Mouse (Mus musculus) liver, postnatal 0 days (tissue): ENCODE measurements at regions not wholly inside any gene's neighbourhood (a gene's known extent, or its start where the extent isn't known, plus 50 kb on each side); places are given as distances from the start of the nearest gene placed in this dataset.
A peak's percentile ranks its signal among the peaks of the same experiment; 100 is the strongest.
"Not testable (repeated sequence)": the region's sequence is repeated elsewhere in the genome, so short reads cannot be mapped to it uniquely, and the experiment has no call there.

Experiments used
- ATAC-seq: fragments of 200-750 bp; cut with Nextera tagmentation; 2 replicates; pipeline ENCODE4 v1.8.0; 2017; ENCODE audit warnings: mild to moderate bottlenecking, moderate library complexity
- DNase-seq: peaks from one replicate; pipeline ENCODE4 v3.0.0-alpha.2; 2016
- H3K27ac ChIP-seq: fragments of 300-500 bp; sonication (generic); 2 replicates; pipeline ENCODE4 v1.5.1; 2014; ENCODE audit warnings: antibody characterized with exemption, moderate library complexity, mild to moderate bottlenecking, low read depth
- H3K27me3 ChIP-seq: fragments of 300-500 bp; sonication (generic); 2 replicates; pipeline ENCODE4 v1.6.1; 2014; ENCODE audit warnings: low read length, control low read depth, mixed read lengths; ENCODE audit not compliant: insufficient read depth
- H3K36me3 ChIP-seq: fragments of 300-500 bp; sonication (generic); replicated peaks from 2 replicates; pipeline ENCODE4 v1.6.1; 2014; ENCODE audit warnings: mild to moderate bottlenecking, control low read depth, low read length, moderate library complexity, mixed read lengths; ENCODE audit not compliant: insufficient read depth
- H3K4me1 ChIP-seq: fragments of 300-500 bp; sonication (generic); 2 replicates; pipeline ENCODE4 v1.6.1; 2014; ENCODE audit warnings: antibody characterized with exemption, mild to moderate bottlenecking, control low read depth; ENCODE audit not compliant: insufficient read depth
- H3K4me2 ChIP-seq: fragments of 300-500 bp; sonication (generic); 2 replicates; pipeline ENCODE4 v1.6.1; 2014; ENCODE audit warnings: low read depth, mild to moderate bottlenecking, low read length, moderate library complexity, mixed read lengths
- H3K4me3 ChIP-seq: fragments of 300-500 bp; sonication (generic); 2 replicates; pipeline ENCODE4 v1.5.1; 2014; ENCODE audit warnings: low read depth, low read length
- H3K9ac ChIP-seq: fragments of 300-500 bp; sonication (generic); replicated peaks from 2 replicates; pipeline ENCODE4 v1.6.1; 2014; ENCODE audit warnings: mild to moderate bottlenecking, moderate library complexity
- H3K9me3 ChIP-seq: fragments of 300-500 bp; sonication (generic); 2 replicates; pipeline ENCODE4 v1.6.1; 2016; ENCODE audit warnings: mild to moderate bottlenecking, control low read depth, low read length, mixed read lengths
- CTCF ChIP-seq: sonication (generic); IDR thresholded peaks from 2 replicates; pipeline ENCODE4 v1.5.1; 2016; ENCODE audit warnings: antibody characterized with exemption, low read depth
- EP300 ChIP-seq: IDR thresholded peaks from 2 replicates; pipeline ENCODE4 v1.6.1; 2016; ENCODE audit warnings: antibody characterized with exemption, low read depth, mild to moderate bottlenecking
- WGBS: fragments of 180-500 bp; shearing (Covaris S2); extraction: QIAGEN DNeasy Blood & Tissue Kit; methylation state at CpG from one replicate; pipeline ENCODE4 v1.1.7; 2014; ENCODE audit not compliant: insufficient replicate concordance; 5-methylcytosine and 5-hydroxymethylcytosine counted together

GRCm38 (mm10) chr4:93555181-93555580 is 219.9 kb upstream of the Tusc1 start:
- not testable (repeated sequence) for ATAC-seq, H3K36me3 ChIP-seq, H3K9me3 ChIP-seq, H3K27me3 ChIP-seq, H3K4me3 ChIP-seq, H3K9ac ChIP-seq, H3K4me2 ChIP-seq, DNase-seq
- peak; percentile 59; the same call in 1 of the 2 replicates for TF ChIP-seq EP300
- peaks cover 11% of the 10 kb centered on the region; the same call in 1 of the 2 replicates for H3K4me1 ChIP-seq
- peak overlapping the region; percentile 80; the same call in 1 of the 2 replicates for H3K27ac ChIP-seq
- WGBS: 64% methylated on average over 2 of the region's 2 CpGs

GRCm38 (mm10) chr4:93552489-93553160 is 217.3 kb upstream of the Tusc1 start:
- no peak overlapping the region for H3K27ac ChIP-seq
- no peak for ATAC-seq
- no peak for DNase-seq
- H3K4me3 ChIP-seq: no peak overlapping the region
- peaks cover 11% of the 10 kb centered on the region; the same call in 1 of the 2 replicates for H3K4me1 ChIP-seq
- WGBS: 74% methylated on average over 4 of the region's 4 CpGs
- H3K36me3 ChIP-seq: no peaks in the 10 kb centered on the region
- H3K27me3 ChIP-seq: no peaks in the 10 kb centered on the region
- H3K9ac ChIP-seq: no peak overlapping the region
- no peak overlapping the region for H3K4me2 ChIP-seq
- TF ChIP-seq CTCF (no peak), EP300 (no peak)
- H3K9me3 ChIP-seq: no peaks in the 10 kb centered on the region

GRCm38 (mm10) chr4:93551086-93551485 is 215.8 kb upstream of the Tusc1 start:
- DNase-seq: no peak
- TF ChIP-seq CTCF: no peak
- TF ChIP-seq EP300: no peak
- H3K27ac ChIP-seq: no peak overlapping the region
- H3K36me3 ChIP-seq: no peaks in the 10 kb centered on the region
- H3K9me3 ChIP-seq: no peaks in the 10 kb centered on the region
- H3K4me1 ChIP-seq: peaks cover 11% of the 10 kb centered on the region; the same call in 1 of the 2 replicates
- no peak overlapping the region for H3K4me3 ChIP-seq
- no peak for ATAC-seq
- no peak overlapping the region for H3K4me2 ChIP-seq
- H3K9ac ChIP-seq: no peak overlapping the region
- H3K27me3 ChIP-seq: no peaks in the 10 kb centered on the region

GRCm38 (mm10) chr4:93540588-93540987 is 205.3 kb upstream of the Tusc1 start:
- no peak overlapping the region for H3K4me3 ChIP-seq
- peak overlapping the region; percentile 55; the same call in 1 of the 2 replicates for H3K27ac ChIP-seq
- no peaks in the 10 kb centered on the region for H3K4me1 ChIP-seq
- no peak overlapping the region; the same call in 1 of the 2 replicates for H3K4me2 ChIP-seq
- H3K9me3 ChIP-seq: no peaks in the 10 kb centered on the region; the same call in 1 of the 2 replicates
- 33% methylated on average over 4 of the region's 4 CpGs for WGBS
- peak; percentile 99 for ATAC-seq
- no peak overlapping the region for H3K9ac ChIP-seq
- H3K27me3 ChIP-seq: no peaks in the 10 kb centered on the region
- TF ChIP-seq EP300: peak; percentile 98
- TF ChIP-seq CTCF: no peak
- no peaks in the 10 kb centered on the region for H3K36me3 ChIP-seq
- no peak for DNase-seq

GRCm38 (mm10) chr4:93527382-93527781 is 192.1 kb upstream of the Tusc1 start:
- WGBS: 68% methylated on average over 2 of the region's 2 CpGs
- no peaks in the 10 kb centered on the region for H3K9me3 ChIP-seq
- TF ChIP-seq EP300: no peak
- no peak for TF ChIP-seq CTCF
- H3K4me1 ChIP-seq: no peaks in the 10 kb centered on the region
- DNase-seq (no peak), ATAC-seq (no peak)
- H3K9ac ChIP-seq: no peak overlapping the region
- no peaks in the 10 kb centered on the region for H3K27me3 ChIP-seq
- no peak overlapping the region for H3K27ac ChIP-seq
- H3K4me2 ChIP-seq: no peak overlapping the region
- H3K4me3 ChIP-seq: no peak overlapping the region
- no peaks in the 10 kb centered on the region for H3K36me3 ChIP-seq

- no peak overlapping the region for H3K27ac ChIP-seq
- no peak overlapping the region for H3K9ac ChIP-seq
- H3K4me1 ChIP-seq: no peaks in the 10 kb centered on the region
- ATAC-seq (peak; percentile 33; the same call in 1 of the 2 replicates), DNase-seq (no peak)
- no peaks in the 10 kb centered on the region for H3K27me3 ChIP-seq
- 41% methylated on average over 5 of the region's 5 CpGs for WGBS
- no peaks in the 10 kb centered on the region for H3K9me3 ChIP-seq
- TF ChIP-seq CTCF: no peak
- no peak for TF ChIP-seq EP300
- no peak overlapping the region for H3K4me3 ChIP-seq
- H3K4me2 ChIP-seq: peak overlapping the region; percentile 45
- no peaks in the 10 kb centered on the region for H3K36me3 ChIP-seq
Observed at GRCm38 (mm10) chr4:93520454-93521100, 185.3 kb upstream of the Tusc1 start.
